Mouse (Mus musculus): ENCODE measurements at regions not wholly inside any gene's neighbourhood (a gene's known extent, or its start where the extent isn't known, plus 50 kb on each side); places are given as distances from the start of the nearest gene placed in this dataset.
A peak's percentile ranks its signal among the peaks of the same experiment; 100 is the strongest.
"Not testable (repeated sequence)": the region's sequence is repeated elsewhere in the genome, so short reads cannot be mapped to it uniquely, and the experiment has no call there.

- no peak overlapping the region for H3K27ac ChIP-seq (ENCODE audit: insufficient read depth, low read length)
- no peak for TF ChIP-seq POLR2A (IDR thresholded peaks at IDR 0.05; ENCODE audit: extremely low read depth, insufficient read depth, low read length)
- TF ChIP-seq CTCF (IDR thresholded peaks at IDR 0.05; ENCODE audit: extremely low read depth, insufficient read depth, low read length) = no peak
- H3K4me1 ChIP-seq (ENCODE audit: control insufficient read depth, insufficient read depth, low read length) = no peaks in the 10 kb centered on the region
- no peak overlapping the region for H3K4me3 ChIP-seq (ENCODE audit: insufficient read depth, low read length)
Measured at GRCm38 (mm10) chr15:32749971-32750370, 505.4 kb downstream of the Sema5a start.

- Histone ChIP-seq H3K4me3 (ENCODE audit: insufficient read depth, low read length) (no peak overlapping the region), H3K27ac (ENCODE audit: insufficient read depth, low read length) (no peak overlapping the region), H3K4me1 (ENCODE audit: control insufficient read depth, insufficient read depth, low read length) (no peaks in the 10 kb centered on the region)
- TF ChIP-seq CTCF (IDR thresholded peaks at IDR 0.05; ENCODE audit: extremely low read depth, insufficient read depth, low read length) (no peak), POLR2A (IDR thresholded peaks at IDR 0.05; ENCODE audit: extremely low read depth, insufficient read depth, low read length) (no peak)
Measured at GRCm38 (mm10) chr15:32751991-32752390, 507.4 kb downstream of the Sema5a start.

- no peak overlapping the region for H3K27ac ChIP-seq (ENCODE audit: insufficient read depth, low read length)
- no peak for TF ChIP-seq POLR2A (IDR thresholded peaks at IDR 0.05; ENCODE audit: extremely low read depth, insufficient read depth, low read length)
- TF ChIP-seq CTCF (IDR thresholded peaks at IDR 0.05; ENCODE audit: extremely low read depth, insufficient read depth, low read length) = no peak
- no peak overlapping the region for H3K4me3 ChIP-seq (ENCODE audit: insufficient read depth, low read length)
- H3K4me1 ChIP-seq (ENCODE audit: control insufficient read depth, insufficient read depth, low read length) = no peaks in the 10 kb centered on the region
Measured at GRCm38 (mm10) chr15:32760141-32760540, 515.5 kb downstream of the Sema5a start.

GRCm38 (mm10) chr15:32766011-32766701 is 521.5 kb downstream of the Sema5a start:
- Histone ChIP-seq H3K27ac (ENCODE audit: insufficient read depth, low read length) (no peak overlapping the region), H3K4me1 (ENCODE audit: control insufficient read depth, insufficient read depth, low read length) (no peaks in the 10 kb centered on the region), H3K4me3 (ENCODE audit: insufficient read depth, low read length) (no peak overlapping the region)
- TF ChIP-seq POLR2A (IDR thresholded peaks at IDR 0.05; ENCODE audit: extremely low read depth, insufficient read depth, low read length) (no peak), CTCF (IDR thresholded peaks at IDR 0.05; ENCODE audit: extremely low read depth, insufficient read depth, low read length) (peak; percentile 46)

GRCm38 (mm10) chr15:32766746-32767471 is 522.3 kb downstream of the Sema5a start:
- TF ChIP-seq CTCF (IDR thresholded peaks at IDR 0.05; ENCODE audit: extremely low read depth, insufficient read depth, low read length) (no peak), POLR2A (IDR thresholded peaks at IDR 0.05; ENCODE audit: extremely low read depth, insufficient read depth, low read length) (no peak)
- Histone ChIP-seq H3K4me3 (ENCODE audit: insufficient read depth, low read length) (no peak overlapping the region), H3K27ac (ENCODE audit: insufficient read depth, low read length) (no peak overlapping the region)

GRCm38 (mm10) chr15:32778226-32778598 is 533.6 kb downstream of the Sema5a start:
- H3K4me3 ChIP-seq (ENCODE audit: insufficient read depth, low read length) = peak overlapping the region; percentile 86
- H3K4me1 ChIP-seq (ENCODE audit: control insufficient read depth, insufficient read depth, low read length); H3K27ac ChIP-seq (ENCODE audit: insufficient read depth, low read length): not testable (repeated sequence)

More at GRCm38 (mm10) chr15:32766746-32767471, 522.3 kb downstream of the Sema5a start:
- H3K4me1 ChIP-seq (ENCODE audit: control insufficient read depth, insufficient read depth, low read length) = no peaks in the 10 kb centered on the region

- not testable (repeated sequence) for H3K4me1 ChIP-seq (ENCODE audit: control insufficient read depth, insufficient read depth, low read length)
- H3K27ac ChIP-seq (ENCODE audit: insufficient read depth, low read length) = peak overlapping the region; percentile 71
- peak overlapping the region; percentile 86 for H3K4me3 ChIP-seq (ENCODE audit: insufficient read depth, low read length)
Measured at GRCm38 (mm10) chr15:32778599-32779273, 534.1 kb downstream of the Sema5a start.

- Histone ChIP-seq H3K27ac (ENCODE audit: insufficient read depth, low read length) (peak overlapping the region; percentile 71), H3K4me3 (ENCODE audit: insufficient read depth, low read length) (peak overlapping the region; percentile 86)
- H3K4me1 ChIP-seq (ENCODE audit: control insufficient read depth, insufficient read depth, low read length) = not testable (repeated sequence)
Measured at GRCm38 (mm10) chr15:32779274-32779615, 534.6 kb downstream of the Sema5a start.

- not testable (repeated sequence) for H3K4me1 ChIP-seq (ENCODE audit: control insufficient read depth, insufficient read depth, low read length)
Measured at GRCm38 (mm10) chr15:32781609-32782008, 537.0 kb downstream of the Sema5a start.

GRCm38 (mm10) chr15:32799222-32799621 is 554.6 kb downstream of the Sema5a start:
- H3K4me1 ChIP-seq (ENCODE audit: control insufficient read depth, insufficient read depth, low read length) = no peaks in the 10 kb centered on the region
- no peak overlapping the region for H3K27ac ChIP-seq (ENCODE audit: insufficient read depth, low read length)
- no peak for TF ChIP-seq POLR2A (IDR thresholded peaks at IDR 0.05; ENCODE audit: extremely low read depth, insufficient read depth, low read length)
- TF ChIP-seq CTCF (IDR thresholded peaks at IDR 0.05; ENCODE audit: extremely low read depth, insufficient read depth, low read length) = no peak
- H3K4me3 ChIP-seq (ENCODE audit: insufficient read depth, low read length) = no peak overlapping the region

More at GRCm38 (mm10) chr15:32781609-32782008, 537.0 kb downstream of the Sema5a start:
- not testable (repeated sequence) for H3K4me3 ChIP-seq (ENCODE audit: insufficient read depth, low read length); H3K27ac ChIP-seq (ENCODE audit: insufficient read depth, low read length)
